Mouse (Mus musculus) adrenal gland, postnatal 4 days (tissue): ENCODE results near the gene Sgcd. TPM values are rescaled to one million over a fixed set of nuclear protein-coding genes. Genes with fewer than 3 reads are reported as not detected.

ENCODE experiments used
- DNase-seq, 2 experiments: peaks; one replicate each; pipeline ENCODE4 v3.0.0; 2021 to 2022; ENCODE audit warnings: low spot score in 2 of 2, mixed read lengths in 2 of 2
- total RNA-seq, 2 experiments: library from RNA; stranded (reverse); gene quantifications; 2 replicates each; pipeline ENCODE4 v1.2.3; 2021

The Sgcd gene
- total RNA-seq, 2 experiments from 2014 or later = 10.4 to 14.4 TPM

GRCm38 (mm10) chr11:47032318-47032717, 956.5 kb downstream of the Sgcd start:
- DNase-seq = no peak

DNA sequence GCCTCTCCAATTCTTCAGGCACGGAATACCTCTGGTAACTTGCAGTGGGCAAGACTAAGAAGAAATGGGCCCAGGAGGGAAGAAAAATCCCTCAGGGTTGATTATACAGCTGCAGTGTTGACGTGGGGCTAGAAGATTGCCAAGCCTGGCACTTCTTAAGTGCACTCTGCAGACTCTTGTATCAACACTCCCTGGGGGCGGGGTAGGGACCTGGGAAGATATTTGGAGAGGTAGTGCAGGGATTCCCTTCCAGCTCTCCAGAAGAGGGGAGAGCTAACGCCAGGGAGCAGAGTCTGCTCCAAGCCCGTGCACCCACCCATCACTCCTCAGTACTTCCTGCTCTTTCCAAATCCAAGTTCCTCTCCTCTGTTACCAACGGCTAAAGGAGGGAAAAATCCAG, 967.9 kb downstream of the Sgcd start:
- DNase-seq = no peak

GRCm38 (mm10) chr11:47018139-47018538, 970.6 kb downstream of the Sgcd start:
- no peak for DNase-seq

- no peak for DNase-seq
Measured at GRCm38 (mm10) chr11:47015683-47016082, 973.1 kb downstream of the Sgcd start.

GRCm38 (mm10) chr11:47014278-47014677, 974.5 kb downstream of the Sgcd start:
- no peak for DNase-seq

DNA sequence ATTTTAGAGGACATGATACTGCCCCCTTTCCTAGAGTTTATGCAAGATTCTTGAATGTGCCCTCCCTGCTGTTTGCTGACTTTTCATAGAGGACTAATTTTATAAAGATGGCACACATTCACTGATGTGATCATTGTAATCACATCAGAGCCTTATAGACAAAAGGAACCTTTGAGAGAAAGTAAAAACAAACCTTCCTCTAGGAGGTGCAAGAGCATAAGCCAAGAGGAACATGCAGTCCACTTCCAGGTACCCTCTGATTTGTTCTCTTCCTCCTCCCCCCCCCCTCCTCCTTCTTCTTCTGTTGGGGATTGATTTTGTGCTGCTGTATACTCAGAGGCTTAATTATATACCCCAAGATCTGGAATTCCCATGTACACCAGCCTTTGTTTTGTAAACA, 978.6 kb downstream of the Sgcd start:
- no peak for DNase-seq

GRCm38 (mm10) chr11:47005301-47005875, 983.4 kb downstream of the Sgcd start:
- no peak for DNase-seq

- DNase-seq = no peak
Measured at GRCm38 (mm10) chr11:46939311-46939710, 1049.5 kb downstream of the Sgcd start.

DNA sequence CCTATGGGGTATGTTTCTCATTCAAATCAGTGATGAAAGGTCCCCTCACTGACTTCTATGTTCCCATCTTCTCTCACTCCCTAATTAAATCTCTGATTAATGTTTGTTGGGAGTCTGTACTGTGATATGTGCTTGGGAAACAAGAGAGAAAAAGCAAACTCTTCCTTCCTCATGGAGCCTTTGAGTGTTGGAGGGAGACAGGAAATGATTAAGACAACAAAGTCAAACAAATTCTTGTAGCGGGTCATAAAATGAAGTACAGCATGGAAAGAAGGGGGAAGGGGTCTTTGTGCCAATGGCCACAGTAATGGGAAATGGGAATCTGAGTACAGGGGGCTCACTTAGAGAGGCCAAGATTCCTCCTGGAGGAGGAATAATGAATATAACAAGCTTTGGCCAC, 1063.8 kb downstream of the Sgcd start:
- no peak for DNase-seq

DNA sequence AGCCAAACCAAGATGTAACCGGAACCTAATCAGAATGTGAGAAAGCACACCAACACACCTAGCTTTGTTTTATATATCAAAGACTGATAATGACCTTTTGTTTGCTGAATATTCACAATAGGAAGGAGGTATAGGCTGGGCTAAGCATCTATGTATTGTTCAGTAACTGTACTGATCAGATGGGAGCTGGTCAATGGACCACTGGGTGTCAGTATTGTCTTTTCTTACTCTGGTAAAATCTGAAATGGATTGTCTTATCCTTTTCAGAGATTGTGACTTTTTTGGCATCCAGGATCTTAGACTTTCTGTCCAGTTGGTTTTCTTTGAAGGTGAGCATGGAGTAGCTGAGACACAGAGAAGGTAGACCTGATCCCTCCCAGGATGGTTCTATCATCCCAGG, 1068.5 kb downstream of the Sgcd start:
- no peak for DNase-seq

GRCm38 (mm10) chr11:46912656-46913237, 1076.0 kb downstream of the Sgcd start:
- DNase-seq = no peak

- no peak for DNase-seq
Measured at GRCm38 (mm10) chr11:46904281-46904680, 1084.5 kb downstream of the Sgcd start.

- DNase-seq = no peak
Measured at GRCm38 (mm10) chr11:46889093-46889492, 1099.7 kb downstream of the Sgcd start.

DNA sequence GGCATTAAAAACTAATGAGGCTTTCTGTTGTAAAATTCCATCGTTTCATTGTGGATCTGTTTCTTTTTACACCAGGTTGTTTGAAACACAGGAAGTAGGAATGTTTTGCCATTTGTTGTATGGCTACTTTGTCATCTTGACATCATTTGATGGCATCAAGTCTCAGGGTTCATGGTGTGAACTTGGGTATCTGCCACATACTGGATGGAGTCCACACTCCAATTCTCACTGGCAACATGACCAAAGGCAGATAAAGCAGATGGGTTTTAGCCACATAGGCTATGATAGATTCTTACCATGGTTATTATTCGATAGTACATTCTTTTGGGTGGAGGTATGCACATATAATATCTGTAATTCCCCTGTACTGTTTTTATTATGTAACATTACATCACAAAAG, 1106.3 kb downstream of the Sgcd start:
- no peak for DNase-seq

DNA sequence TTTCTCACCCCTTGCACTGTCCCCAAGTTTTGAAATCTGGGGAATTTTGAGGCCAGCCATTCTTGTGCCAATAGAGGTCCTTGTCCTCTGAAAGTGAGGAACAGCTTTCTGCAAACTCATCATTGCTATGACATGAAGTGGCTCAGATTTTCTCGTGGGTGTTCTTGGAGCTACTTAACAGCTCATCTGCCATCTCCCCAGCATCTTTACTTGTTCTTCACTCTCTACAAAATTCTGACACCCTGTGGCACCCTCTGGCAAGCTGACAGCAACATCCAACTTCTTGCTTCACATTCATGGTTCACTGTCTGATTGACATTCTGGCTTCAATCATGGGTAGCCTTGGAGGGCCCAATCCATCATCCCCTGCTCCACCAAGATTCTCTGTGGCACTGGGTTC, 1113.0 kb downstream of the Sgcd start:
- no peak for DNase-seq

DNA sequence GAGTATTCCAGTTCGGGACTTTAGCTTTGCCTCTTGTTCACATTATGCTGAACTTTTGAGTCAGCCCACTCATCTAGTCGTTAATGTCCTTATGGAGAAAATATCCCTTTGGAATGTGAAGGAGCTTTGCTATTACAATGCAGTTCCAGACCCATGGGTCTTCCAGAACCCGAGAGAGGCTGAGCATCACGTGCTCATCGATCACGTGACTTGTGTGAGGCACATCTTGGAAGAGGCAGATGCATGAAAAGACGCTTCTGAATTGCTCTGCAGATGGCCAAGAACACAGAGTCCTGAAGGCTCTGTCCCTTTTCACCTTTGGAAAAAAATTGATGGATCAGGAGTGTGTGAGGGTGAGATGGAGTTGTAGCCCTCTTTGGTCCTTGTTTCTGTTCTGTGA, 1120.2 kb downstream of the Sgcd start:
- no peak for DNase-seq

GRCm38 (mm10) chr11:46864809-46865208, 1124.0 kb downstream of the Sgcd start:
- DNase-seq = no peak

DNA sequence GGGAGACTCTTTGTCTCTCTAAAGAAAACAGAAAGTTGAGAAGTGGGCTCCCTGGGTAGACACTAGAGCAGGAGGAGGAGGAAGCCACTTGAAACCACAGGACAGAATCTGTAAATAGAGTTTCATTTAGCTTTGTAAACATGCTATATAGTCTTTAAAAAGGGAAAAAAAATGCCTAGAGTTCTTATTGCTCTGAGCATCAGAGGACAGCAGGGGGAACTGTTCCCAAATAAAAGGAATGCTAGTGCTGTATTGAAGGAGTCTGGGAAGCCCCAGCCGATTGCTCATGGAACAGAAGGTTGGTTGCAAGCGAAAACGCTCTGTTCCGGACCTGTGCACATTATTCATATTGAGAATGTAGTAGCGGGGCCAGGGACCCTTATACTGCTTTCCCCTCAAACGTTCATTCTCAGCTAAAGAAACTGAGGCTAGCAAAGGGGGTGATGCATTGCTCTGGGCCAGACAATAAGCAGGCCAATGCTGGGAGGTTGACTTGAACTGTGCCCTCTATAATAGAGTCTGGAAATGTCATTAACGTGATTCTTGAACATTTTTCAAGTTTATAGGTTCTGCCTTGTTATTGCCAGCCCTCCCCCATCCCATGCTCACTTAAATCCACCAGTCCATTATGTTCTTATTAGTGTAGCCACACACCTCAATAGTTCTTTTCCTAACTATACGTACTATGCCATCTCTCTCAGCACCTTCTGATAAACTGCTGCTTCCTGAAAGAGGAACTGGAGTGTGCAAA, 1140.4 kb downstream of the Sgcd start:
- DNase-seq = no peak

- no peak for DNase-seq
Measured at GRCm38 (mm10) chr11:46847827-46848220, 1140.9 kb downstream of the Sgcd start.

DNA sequence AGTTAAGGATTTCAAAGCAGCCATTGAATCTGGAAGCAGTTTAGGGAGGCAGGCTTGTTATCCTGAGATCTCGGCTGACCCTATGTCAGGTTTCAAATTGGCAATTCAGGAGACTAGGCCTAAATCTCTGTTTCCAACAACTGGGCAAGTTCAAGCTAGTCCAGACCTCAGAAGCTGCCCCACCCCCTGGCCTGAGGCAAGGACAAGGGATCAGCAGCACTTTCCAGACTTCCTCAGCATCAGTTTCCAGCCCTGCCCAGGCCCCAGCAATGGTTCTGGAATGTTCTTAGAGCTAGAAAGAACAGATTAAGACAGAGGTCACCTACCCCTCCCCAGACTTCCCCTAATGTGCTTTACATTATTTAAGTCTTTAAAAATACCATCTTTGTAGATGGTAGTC, 1142.1 kb downstream of the Sgcd start:
- DNase-seq = no peak
